Mouse (Mus musculus) kidney, postnatal 25 days (tissue): Measurements from ENCODE around the gene Tmigd3.
"Not testable (repeated sequence)": the region's sequence is repeated elsewhere in the genome, so short reads cannot be mapped to it uniquely, and the experiment has no call there.

Source experiments
- DNase-seq, 2 experiments: peaks; one replicate each; pipeline ENCODE4 v3.0.0; 2021; ENCODE audit warnings: mixed read lengths in 2 of 2

The Tmigd3 gene

DNA sequence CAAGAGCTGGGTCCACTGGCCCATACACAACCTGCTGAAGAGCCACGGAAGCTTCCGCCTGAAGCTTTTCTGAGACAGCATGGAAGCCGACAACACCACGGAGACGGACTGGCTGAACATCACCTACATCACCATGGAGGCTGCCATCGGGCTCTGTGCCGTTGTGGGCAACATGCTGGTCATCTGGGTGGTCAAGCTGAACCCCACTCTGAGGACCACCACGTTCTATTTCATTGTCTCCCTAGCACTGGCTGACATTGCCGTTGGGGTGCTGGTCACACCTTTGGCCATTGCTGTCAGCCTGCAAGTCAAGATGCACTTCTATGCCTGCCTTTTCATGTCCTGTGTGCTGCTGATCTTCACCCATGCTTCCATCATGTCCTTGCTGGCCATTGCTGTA lies 34.0 kb downstream of the Tmigd3 start:
- no peak for DNase-seq

DNA sequence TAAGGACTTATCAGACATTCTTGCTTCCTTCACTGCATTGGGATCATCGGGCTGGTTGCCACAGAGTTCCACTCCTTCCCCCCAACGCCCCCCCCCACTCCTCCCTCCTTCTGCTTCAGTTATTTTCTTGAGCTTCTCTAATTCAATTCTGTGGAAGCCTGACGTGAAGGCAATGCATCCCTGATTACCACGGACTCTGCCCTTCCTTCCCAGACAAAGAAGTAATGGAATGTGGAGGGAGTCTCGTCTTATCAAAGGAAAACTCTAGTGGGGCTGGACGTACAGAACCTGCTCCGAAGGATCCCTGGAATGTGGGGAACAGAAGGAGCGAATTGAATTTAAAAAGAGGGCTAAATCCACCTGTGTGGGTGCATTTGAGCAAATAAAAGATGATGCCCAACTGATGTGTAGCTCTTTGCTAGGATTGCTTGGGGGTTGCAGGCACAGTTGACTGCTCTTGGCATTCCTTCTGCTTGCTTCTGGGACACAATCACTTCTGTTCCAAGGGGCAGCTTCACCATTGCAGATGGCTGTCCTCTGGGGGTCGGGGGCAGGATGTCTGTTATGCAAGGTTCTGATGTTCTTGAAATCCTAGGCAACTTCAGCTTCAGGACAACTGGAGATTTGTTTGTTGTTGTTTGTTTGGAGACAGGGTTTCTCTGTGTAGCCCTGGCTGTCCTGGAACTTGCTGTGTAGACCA lies 37.4 kb downstream of the Tmigd3 start:
- DNase-seq = no peak

DNA sequence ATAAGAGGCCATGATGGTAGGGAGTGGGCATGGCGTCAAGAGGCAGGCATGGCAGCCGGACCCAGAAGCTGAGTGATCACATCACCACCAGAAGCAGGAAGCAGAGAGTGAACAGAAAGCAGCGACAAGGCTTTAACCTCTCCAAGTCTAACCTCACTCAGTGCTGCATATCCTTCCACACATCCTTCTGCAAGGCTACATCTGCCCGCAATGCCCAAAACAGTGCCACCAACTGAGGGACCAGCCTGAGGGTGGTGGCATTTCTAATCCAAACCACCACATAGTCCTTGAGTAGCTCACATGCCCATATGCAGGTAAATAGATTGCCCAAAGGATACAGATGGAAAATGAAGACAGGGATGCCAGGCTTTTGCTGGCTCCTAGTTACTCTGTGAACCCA lies 38.3 kb downstream of the Tmigd3 start:
- no peak for DNase-seq

DNA sequence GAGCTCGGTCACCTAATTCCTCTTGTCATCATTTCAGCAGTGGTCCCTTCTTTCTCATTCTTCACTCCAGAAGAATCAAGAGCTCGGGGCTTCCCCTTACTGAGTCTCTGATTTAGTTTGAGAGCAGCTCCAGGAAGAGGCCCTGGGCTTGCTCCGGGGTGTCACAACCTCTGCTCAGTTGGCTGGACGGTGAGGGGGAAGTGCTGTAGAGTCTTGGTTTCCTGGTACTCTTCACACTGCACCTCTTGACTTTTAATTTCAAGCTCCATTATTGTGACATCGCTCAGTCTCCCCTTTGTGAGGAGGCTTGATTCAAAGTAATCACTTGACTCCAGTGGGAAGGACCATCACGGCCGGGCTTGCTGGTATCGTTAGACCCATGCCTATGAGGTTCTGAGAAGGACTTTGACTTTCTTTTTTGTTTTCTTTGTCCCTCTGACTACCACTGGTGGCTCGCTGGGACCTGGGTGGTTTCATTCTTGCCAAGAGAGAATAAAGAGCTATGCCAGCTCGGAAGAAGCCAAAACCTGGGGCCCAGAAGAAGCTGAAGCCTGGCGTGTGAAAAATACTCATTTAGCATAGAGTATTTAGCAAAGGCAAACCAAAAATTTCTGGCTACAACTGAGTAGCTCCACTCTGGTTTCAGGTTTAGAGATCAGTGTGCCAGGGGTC lies 40.0 kb downstream of the Tmigd3 start:
- no peak for DNase-seq

- DNase-seq = no peak
Observed at GRCm38 (mm10) chr3:105912097-105912880, 41.6 kb downstream of the Tmigd3 start.

DNA sequence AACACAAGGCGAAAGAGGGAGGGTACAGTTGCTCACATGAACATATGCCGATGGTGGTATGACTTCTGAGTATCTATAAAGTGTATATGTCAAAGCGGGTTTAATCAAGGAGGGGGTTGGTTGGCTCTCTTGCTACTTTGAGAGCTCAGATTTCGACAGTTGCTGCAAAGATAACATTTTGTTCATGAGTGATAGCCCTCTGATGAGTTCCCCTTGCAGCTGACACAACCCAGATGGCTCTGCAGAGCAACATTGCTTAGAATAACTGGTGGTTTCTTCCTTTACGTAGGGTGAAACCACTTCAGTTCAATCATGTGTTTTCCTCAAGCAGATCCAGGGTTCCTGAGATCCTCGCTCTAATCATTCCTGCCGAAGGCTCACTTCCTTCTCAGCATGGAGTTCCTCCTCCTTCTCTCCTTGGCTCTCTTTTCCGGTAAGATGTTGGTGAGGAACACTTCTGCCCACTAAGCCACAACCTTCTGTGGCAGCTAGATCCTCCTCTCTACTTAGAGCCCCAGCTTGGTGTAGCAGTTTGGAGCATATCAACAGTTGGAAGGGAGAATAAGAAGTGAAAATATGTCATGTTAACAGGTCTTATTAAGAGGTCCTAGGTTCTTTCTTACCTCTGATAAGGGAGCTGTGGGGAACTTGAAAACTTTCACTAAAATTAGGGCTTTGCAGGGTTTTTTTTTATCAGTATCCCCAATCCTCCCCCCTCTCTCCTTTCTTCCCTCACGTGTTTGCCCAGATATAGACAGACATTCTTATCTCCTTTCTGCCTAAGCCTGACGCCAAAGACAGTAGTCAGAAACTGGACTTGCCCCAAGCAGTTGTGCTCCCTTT lies 43.4 kb downstream of the Tmigd3 start:
- no peak for DNase-seq

DNA sequence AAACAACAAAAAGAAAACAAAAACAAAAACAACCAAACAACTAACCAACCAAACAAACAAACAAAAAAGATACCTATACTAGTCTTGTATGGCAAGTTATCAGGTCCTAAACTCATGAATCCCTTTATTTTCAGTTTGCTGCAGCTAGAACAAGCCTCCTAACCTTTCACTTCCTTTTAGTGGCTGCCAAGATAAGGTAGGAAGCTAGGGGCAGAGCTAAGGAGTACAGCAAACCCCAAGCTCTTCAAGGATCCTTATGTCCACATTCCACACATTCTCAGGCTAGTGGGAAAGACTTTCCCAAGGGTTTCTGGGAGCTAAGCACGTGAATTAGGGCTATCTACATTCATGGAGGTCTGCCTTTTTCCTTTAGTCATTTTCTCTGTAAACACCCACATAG lies 44.6 kb downstream of the Tmigd3 start:
- DNase-seq = no peak

DNA sequence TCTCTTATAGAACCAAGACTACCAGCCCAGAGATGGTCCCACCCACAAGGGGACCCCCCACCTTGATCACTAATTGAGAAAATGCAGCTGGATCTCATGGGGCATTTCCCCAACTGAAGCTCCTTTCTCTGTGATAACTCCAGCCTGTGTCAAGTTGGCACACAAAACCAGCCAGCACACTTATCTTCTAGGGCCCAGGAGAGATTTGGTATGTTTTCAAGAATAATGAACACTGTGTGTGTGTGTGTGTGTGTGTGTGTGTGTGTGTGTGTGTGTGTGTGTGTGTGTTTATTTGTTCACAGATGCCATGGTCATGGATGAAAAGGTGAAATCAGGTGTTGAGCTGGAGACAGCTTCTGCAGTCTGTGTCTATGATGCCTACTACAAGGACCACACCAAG lies 45.8 kb downstream of the Tmigd3 start:
- not testable (repeated sequence) for DNase-seq

GRCm38 (mm10) chr3:105917656-105918354 lies 47.1 kb downstream of the Tmigd3 start:
- no peak for DNase-seq

DNA sequence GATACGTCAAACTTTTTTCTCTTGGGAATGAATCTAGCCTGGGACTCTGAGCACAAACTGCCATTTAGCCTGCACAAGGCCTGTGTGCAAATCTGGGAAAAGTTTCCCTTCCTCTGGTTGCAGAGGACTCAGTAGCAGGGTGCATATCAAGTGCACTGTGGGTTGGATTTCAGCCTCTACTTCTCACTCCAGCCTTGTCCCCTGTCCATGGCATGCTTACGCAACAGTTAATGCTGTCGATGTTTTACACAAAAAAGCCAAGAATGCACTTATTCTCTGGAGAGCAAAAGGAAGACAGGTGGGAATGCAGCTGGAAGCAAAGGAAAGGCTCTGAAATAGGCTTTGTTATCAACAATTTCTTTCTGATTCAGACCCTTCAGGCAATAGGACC lies 47.6 kb downstream of the Tmigd3 start:
- no peak for DNase-seq

DNA sequence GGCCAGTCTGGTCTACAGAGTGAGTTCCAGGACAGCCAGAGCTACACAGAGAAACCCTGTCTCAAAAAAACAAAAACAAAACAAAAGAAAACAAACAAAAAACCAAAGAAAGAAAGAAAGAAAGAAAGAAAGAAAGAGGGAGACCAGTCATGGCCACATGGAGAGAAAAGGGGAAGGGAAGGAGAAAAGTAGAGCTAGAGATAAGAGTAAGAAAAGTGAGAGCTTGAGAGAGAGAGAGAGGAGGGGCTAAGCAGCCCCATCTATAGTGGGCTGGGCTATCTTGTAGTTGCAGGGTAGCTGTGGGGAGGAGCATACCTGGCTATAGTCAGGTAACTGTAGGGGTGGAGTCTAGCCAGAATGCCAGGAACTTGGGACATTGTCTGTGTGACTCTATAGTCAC lies 50.0 kb downstream of the Tmigd3 start:
- DNase-seq = not testable (repeated sequence)

GRCm38 (mm10) chr3:105921959-105922358 lies 51.3 kb downstream of the Tmigd3 start:
- DNase-seq = no peak

DNA sequence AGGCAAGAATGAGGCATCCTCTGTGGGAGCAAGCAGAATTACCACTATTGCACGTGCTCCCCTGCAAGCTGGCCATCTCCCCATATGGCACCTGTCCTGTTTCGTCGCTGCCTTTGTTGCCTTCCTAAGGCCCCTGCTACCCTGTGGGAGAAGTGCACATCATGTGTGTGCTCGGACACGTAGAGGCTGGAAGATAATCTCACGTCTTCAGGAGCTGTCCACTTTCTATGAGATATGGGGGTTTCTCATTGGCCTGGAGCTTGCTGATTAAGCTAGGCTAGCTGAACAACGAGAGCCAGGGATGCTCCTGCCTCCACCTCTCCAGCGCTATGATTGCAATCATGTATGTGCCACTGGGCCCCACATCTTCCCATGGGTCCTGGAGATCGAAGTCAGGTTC lies 53.9 kb downstream of the Tmigd3 start:
- no peak for DNase-seq

DNA sequence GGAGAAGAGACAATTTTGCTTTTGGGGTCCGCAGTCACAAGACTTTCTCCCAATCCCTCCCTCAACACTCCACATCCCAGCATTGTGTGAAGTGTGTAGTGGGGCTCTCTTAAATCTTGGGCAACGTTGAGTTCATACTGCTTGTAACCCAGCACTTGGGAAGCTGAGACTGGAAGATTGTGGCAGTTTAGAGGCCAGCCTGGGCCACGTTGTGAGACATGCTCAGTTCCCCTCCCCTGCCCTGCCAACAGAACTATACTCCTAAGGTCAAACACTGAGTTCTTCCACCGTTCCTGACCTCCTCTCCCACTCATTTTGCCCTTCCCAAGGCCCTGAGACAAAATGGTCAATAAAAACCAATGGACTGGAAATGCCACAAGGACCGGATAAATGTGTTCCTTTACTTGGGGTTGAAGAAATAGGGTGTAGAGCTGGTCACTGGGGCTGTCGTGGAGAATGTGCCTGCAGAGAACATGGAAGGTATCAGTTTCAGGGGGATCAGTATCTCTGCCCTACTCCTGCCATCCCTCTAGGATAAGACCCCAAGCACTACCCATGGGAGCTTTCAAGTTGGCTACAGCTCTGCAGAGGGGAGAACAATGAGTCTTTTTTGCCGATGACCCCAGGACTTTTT lies 57.0 kb downstream of the Tmigd3 start:
- peak in 1 of 2 experiments; percentile 40 for DNase-seq

- DNase-seq = no peak
Observed at GRCm38 (mm10) chr3:105928195-105928569, 57.5 kb downstream of the Tmigd3 start.

GRCm38 (mm10) chr3:105928781-105929180 lies 58.1 kb downstream of the Tmigd3 start:
- DNase-seq = no peak

GRCm38 (mm10) chr3:105929821-105930220 lies 59.1 kb downstream of the Tmigd3 start:
- DNase-seq = no peak

- no peak for DNase-seq
Observed at GRCm38 (mm10) chr3:105931095-105931494, 60.4 kb downstream of the Tmigd3 start.

GRCm38 (mm10) chr3:105932240-105933071 lies 61.8 kb downstream of the Tmigd3 start, which contains the start of gene I830077J02Rik:
TSS of gene I830077J02Rik (minus strand) at chr3:105932664.
- DNase-seq = no peak

GRCm38 (mm10) chr3:105933926-105934325 lies 63.2 kb downstream of the Tmigd3 start:
- no peak for DNase-seq

DNA sequence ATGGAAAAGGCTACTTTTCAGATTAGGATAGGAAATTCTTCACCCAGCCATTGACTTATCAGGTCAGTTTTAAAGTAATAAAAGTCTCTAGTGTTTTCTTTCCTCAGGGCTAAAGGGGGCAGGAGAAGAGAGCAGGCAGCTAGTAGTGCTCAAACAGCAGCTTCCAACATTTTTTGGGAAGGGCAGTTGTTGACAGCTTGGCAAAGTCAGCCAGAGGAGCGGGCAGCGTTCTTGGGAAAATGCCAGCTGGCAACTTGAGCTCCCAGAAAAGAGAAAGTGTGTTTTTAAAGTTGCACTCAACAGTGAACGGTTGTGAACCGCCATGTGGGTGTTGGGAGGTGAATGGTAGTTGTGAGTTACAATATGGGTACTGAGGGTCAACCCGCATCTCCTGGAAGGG lies 64.3 kb downstream of the Tmigd3 start:
- peak; percentile 82 to 83 for DNase-seq
